Mouse (Mus musculus): ENCODE results near the gene Rab4b. TPM values are rescaled to one million over a fixed set of nuclear protein-coding genes. Genes with fewer than 3 reads are reported as not detected.

The Rab4b gene
- total RNA-seq, 2 experiments from 2014 or later, result 12.0 to 13.7 TPM

DNA sequence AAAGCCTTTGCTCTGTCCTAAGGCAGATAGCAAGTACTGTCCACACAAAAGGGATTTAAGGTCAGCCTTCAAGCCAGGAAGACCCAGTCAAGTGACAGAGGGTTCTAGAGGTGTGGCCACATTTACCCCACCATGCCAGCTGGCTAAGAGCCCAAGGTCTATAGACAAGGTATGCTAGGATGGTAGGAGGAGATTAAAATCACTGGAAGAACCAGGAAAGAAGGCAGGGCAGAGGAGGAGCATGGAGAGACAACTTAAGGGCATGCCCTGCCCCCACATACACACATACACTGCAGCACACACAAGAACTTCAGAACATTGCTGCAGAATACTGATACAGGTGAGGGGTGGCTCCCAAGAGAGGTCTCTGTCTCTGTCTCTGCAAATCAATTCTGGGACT lies 59.0 kb downstream of the Rab4b start, which contains the start of gene Cyp2f2:
Gene Cyp2f2, plus strand, starts transcription at position 234 of the 400 bp plus-strand sequence.
- intact Hi-C loops (cut with DNase I), result loop anchor here (10.0 kb wide), 1 partner anchor 345 kb away; no protein-coding TSS in a partner anchor
- DNase-seq (ENCODE audit: low spot score), result no peak

Small RNA genes within 50 kb of the gene (microRNA-seq; reads per million reads assigned to microRNA genes)
- gene Mir1191 (not detected), gene Mir3101 (not detected)

Other genes with a start within 250 kb of the Rab4b start
- gene Cyp2a22, start 239.5 kb downstream of the Rab4b start, total RNA-seq (2021), result not detected
- not detected for gene Cyp2a12, start 149.8 kb downstream of the Rab4b start, total RNA-seq (2021)
- gene Cyp2f2, start 59.0 kb downstream of the Rab4b start, total RNA-seq (2021), result under 1 TPM; 0.34 to 0.45 TPM
- gene Cyp2t4, start 25.2 kb downstream of the Rab4b start, total RNA-seq (2021), result not detected
- 10 to 100 TPM; 60.6 to 61.7 TPM for gene Egln2, start 12.1 kb downstream of the Rab4b start, total RNA-seq (2021)
- not detected for gene Gm21983, start 2.2 kb upstream of the Rab4b start, total RNA-seq (2021)
- gene Mia, start 2.3 kb upstream of the Rab4b start, total RNA-seq (2021), result not detected
- gene BC024978, start 16.9 kb upstream of the Rab4b start, total RNA-seq (2021), result 10 to 100 TPM; 13.9 to 15.8 TPM
- 10 to 100 TPM; 40.0 to 42.5 TPM for gene Snrpa, start 17.4 kb upstream of the Rab4b start, total RNA-seq (2021)
- gene Itpkc, start 49.8 kb upstream of the Rab4b start, total RNA-seq (2021), result 1 to 10 TPM; 4.4 to 4.7 TPM
- gene Coq8b, start 54.1 kb upstream of the Rab4b start, total RNA-seq (2021), result 1 to 10 TPM; 7.3 to 8.1 TPM
- gene Numbl, start 79.5 kb upstream of the Rab4b start, total RNA-seq (2021), result 1 to 10 TPM; 4.5 to 5.3 TPM
- gene Ltbp4, start 158.8 kb upstream of the Rab4b start, total RNA-seq (2021), result 100 to 1,000 TPM; 210 to 247 TPM
- 1 to 10 TPM; 6.4 to 8.2 TPM for gene Shkbp1, start 177.1 kb upstream of the Rab4b start, total RNA-seq (2021)
- gene Gm20479, start 178.5 kb upstream of the Rab4b start, total RNA-seq (2021), result not detected

All from heart, postnatal 25 days (tissue).